ENCODE assay signal across 29 mouse cellular contexts in the genomic region with DNA sequence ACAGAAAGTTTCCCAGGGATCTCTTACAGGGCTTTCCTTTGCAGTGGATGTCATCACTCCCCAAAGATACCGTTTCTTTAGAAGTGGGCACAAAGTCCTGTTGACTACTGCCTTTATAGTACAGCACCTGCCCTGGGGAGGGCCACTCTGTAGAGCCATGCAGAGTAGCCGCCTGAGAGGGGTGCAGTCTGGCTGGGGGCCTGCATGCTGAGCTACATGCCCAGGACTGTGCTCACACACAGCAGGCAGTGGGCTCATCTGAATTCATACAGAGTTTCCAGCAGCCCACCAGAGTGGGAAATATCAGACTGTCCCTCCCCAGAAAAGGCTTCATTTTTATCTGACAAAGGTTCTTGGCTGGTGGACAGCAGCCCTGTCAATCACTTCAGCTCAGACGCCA.
DNase-seq lines count a peak whose midpoint lies in the region; ATAC-seq and TF ChIP-seq lines count a peak whose summit lies in the region.
"Had no signal": no experiment of that assay in that cellular context is flagged by ENCODE, and none has a peak within 500 bp of the region (broad histone marks: within the 10 kb centered on the region; RNA-seq: fewer than 3 reads in every experiment).

No protein-coding gene starts in this region.

- H3K4me3 ChIP-seq in forebrain, embryonic 14.5 days (ENCODE audit: low read depth, low read length), result no peak overlapping the region
- H3K4me3 ChIP-seq in forebrain, embryonic 12.5 days (replicated peaks), result no peak overlapping the region
- no peak overlapping the region for H3K4me3 ChIP-seq in hindbrain, postnatal 0 days (ENCODE audit: low read length)
- H3K4me3 ChIP-seq in hindbrain, embryonic 13.5 days, result no peak overlapping the region
- H3K4me3 ChIP-seq: gastrocnemius, adult 2 months; heart, embryonic 13.5 days; kidney, embryonic 15.5 days; liver, embryonic 15.5 days; megakaryocyte, embryonic 14.5 days; midbrain, embryonic 15.5 days; neural tube, embryonic 12.5 days had no signal

- no peak overlapping the region for H3K4me2 ChIP-seq in forebrain, embryonic 14.5 days (ENCODE audit: low read length)
- no peak overlapping the region for H3K4me2 ChIP-seq in forebrain, embryonic 12.5 days
- H3K4me2 ChIP-seq in hindbrain, postnatal 0 days (ENCODE audit: low read depth, low read length), result no peak overlapping the region
- H3K4me2 ChIP-seq in hindbrain, embryonic 13.5 days, result no peak overlapping the region
- H3K4me2 ChIP-seq: heart, embryonic 13.5 days; kidney, embryonic 15.5 days; liver, embryonic 15.5 days; midbrain, embryonic 15.5 days; neural tube, embryonic 12.5 days had no signal

- H3K27ac ChIP-seq in forebrain, embryonic 14.5 days (ENCODE audit: low read depth, low read length), result no peak overlapping the region
- H3K27ac ChIP-seq in forebrain, embryonic 12.5 days, result no peak overlapping the region
- H3K27ac ChIP-seq in hindbrain, postnatal 0 days, result no peak overlapping the region
- H3K27ac ChIP-seq in hindbrain, embryonic 13.5 days, result no peak overlapping the region
- H3K27ac ChIP-seq: gastrocnemius, adult 2 months; heart, embryonic 13.5 days; kidney, embryonic 15.5 days; liver, embryonic 15.5 days; midbrain, embryonic 15.5 days; neural tube, embryonic 12.5 days; stomach, postnatal 0 days had no signal

- H3K4me1 ChIP-seq in forebrain, embryonic 14.5 days (ENCODE audit: control insufficient read depth, insufficient read depth, low read length), result peaks cover 6% of the 10 kb centered on the region; the same call in 1 of the 2 replicates
- peaks cover 17% of the 10 kb centered on the region for H3K4me1 ChIP-seq in forebrain, embryonic 12.5 days
- no peaks in the 10 kb centered on the region for H3K4me1 ChIP-seq in hindbrain, postnatal 0 days (ENCODE audit: insufficient read depth, low read length)
- H3K4me1 ChIP-seq in hindbrain, embryonic 13.5 days (replicated peaks), result peaks cover 14% of the 10 kb centered on the region
- H3K4me1 ChIP-seq: heart, embryonic 13.5 days; kidney, embryonic 15.5 days; liver, embryonic 15.5 days; megakaryocyte, embryonic 14.5 days; neural tube, embryonic 12.5 days had no signal

- peak; percentile 38 for DNase-seq in forebrain, embryonic 14.5 days (ENCODE audit: low spot score)
- peak; percentile 21 for DNase-seq in hindbrain, postnatal 0 days (ENCODE audit: low spot score)
- peak; percentile 14 for DNase-seq in testis, postnatal 10 days (ENCODE audit: low spot score)
- DNase-seq in testis, postnatal 14 days (ENCODE audit: low spot score), result no peak
- DNase-seq in right cerebral cortex, adult 2 months (ENCODE audit: low spot score in 2 of 2), result no peak
- DNase-seq: adrenal gland, postnatal 14 days; cerebellum, adult 11-12 months; cerebellum, adult 9-11 months; gastrocnemius, adult 2 months; gastrocnemius, postnatal 36 days; heart, postnatal 10 days; kidney, adult 11 months; kidney, postnatal 25 days; liver; lung, postnatal 4 days; right cerebral cortex, adult 18-20 months; right cerebral cortex, postnatal 4 days had no signal

- H3K9ac ChIP-seq in forebrain, embryonic 14.5 days (ENCODE audit: low read length), result no peak overlapping the region
- no peak overlapping the region for H3K9ac ChIP-seq in forebrain, embryonic 12.5 days
- no peak overlapping the region for H3K9ac ChIP-seq in hindbrain, postnatal 0 days (replicated peaks; ENCODE audit: low read length)
- no peak overlapping the region for H3K9ac ChIP-seq in hindbrain, embryonic 13.5 days
- H3K9ac ChIP-seq: heart, embryonic 13.5 days; kidney, embryonic 15.5 days; liver, embryonic 15.5 days; midbrain, embryonic 15.5 days; neural tube, embryonic 12.5 days had no signal

- 39% methylated on average over 3 of the region's 3 CpGs for WGBS in forebrain, embryonic 14.5 days
- WGBS in forebrain, embryonic 12.5 days, result 61% methylated on average over 3 of the region's 3 CpGs
- 39% methylated on average over 3 of the region's 3 CpGs for WGBS in hindbrain, postnatal 0 days
- 54% methylated on average over 3 of the region's 3 CpGs for WGBS in hindbrain, embryonic 13.5 days

- ATAC-seq in forebrain, embryonic 14.5 days, result peak; percentile 73; the same call in 1 of the 2 replicates
- ATAC-seq in forebrain, embryonic 12.5 days (ENCODE audit: low FRiP score), result no peak
- no peak for ATAC-seq in hindbrain, postnatal 0 days
- no peak for ATAC-seq in hindbrain, embryonic 13.5 days (ENCODE audit: low FRiP score)
- ATAC-seq: inflammation-experienced regulatory T-cells, adult 6 months; lung, postnatal 0 days; midbrain, embryonic 15.5 days; Patski had no signal

- no peak for TF ChIP-seq CTCF in hindbrain, postnatal 0 days (IDR thresholded peaks at IDR 0.05; ENCODE audit: low read depth)

- H3K9me3 ChIP-seq in forebrain, embryonic 14.5 days (replicated peaks; ENCODE audit: control insufficient read depth, low read length), result no peaks in the 10 kb centered on the region
- H3K9me3 ChIP-seq in forebrain, embryonic 12.5 days, result no peaks in the 10 kb centered on the region
- no peaks in the 10 kb centered on the region for H3K9me3 ChIP-seq in hindbrain, postnatal 0 days (ENCODE audit: low read length)
- no peaks in the 10 kb centered on the region for H3K9me3 ChIP-seq in hindbrain, embryonic 13.5 days
- H3K9me3 ChIP-seq: heart, embryonic 13.5 days; kidney, embryonic 15.5 days; liver, embryonic 15.5 days; midbrain, embryonic 15.5 days; neural tube, embryonic 12.5 days had no signal

- H3K36me3 ChIP-seq in forebrain, embryonic 14.5 days (ENCODE audit: control insufficient read depth, insufficient read depth, low read length), result no peaks in the 10 kb centered on the region
- H3K36me3 ChIP-seq in forebrain, embryonic 12.5 days (replicated peaks), result no peaks in the 10 kb centered on the region
- no peaks in the 10 kb centered on the region for H3K36me3 ChIP-seq in hindbrain, postnatal 0 days (ENCODE audit: insufficient read depth, low read length)
- H3K36me3 ChIP-seq in hindbrain, embryonic 13.5 days, result no peaks in the 10 kb centered on the region
- H3K36me3 ChIP-seq: heart, embryonic 13.5 days; kidney, embryonic 15.5 days; liver, embryonic 15.5 days; midbrain, embryonic 15.5 days; neural tube, embryonic 12.5 days had no signal

- H3K27me3 ChIP-seq in forebrain, embryonic 14.5 days (replicated peaks; ENCODE audit: control insufficient read depth, insufficient read depth, low read length), result no peaks in the 10 kb centered on the region
- H3K27me3 ChIP-seq in forebrain, embryonic 12.5 days, result peaks cover 3% of the 10 kb centered on the region; the same call in 1 of the 2 replicates
- H3K27me3 ChIP-seq in hindbrain, postnatal 0 days (ENCODE audit: insufficient read depth, low read length), result no peaks in the 10 kb centered on the region
- no peaks in the 10 kb centered on the region for H3K27me3 ChIP-seq in hindbrain, embryonic 13.5 days
- H3K27me3 ChIP-seq: heart, embryonic 13.5 days; kidney, embryonic 15.5 days; liver, embryonic 15.5 days; megakaryocyte, embryonic 14.5 days; midbrain, embryonic 15.5 days; neural tube, embryonic 12.5 days; Patski had no signal

Comparison
In these comparisons a context has a peak if more than half of its experiments do, and no peak if none do; other contexts are left out.
1. DNase-seq: peak in forebrain, embryonic 14.5 days (single experiment), hindbrain, postnatal 0 days (single experiment) and testis, postnatal 10 days (single experiment); none in testis, postnatal 14 days (single experiment) and right cerebral cortex, adult 2 months (0 of 2).